Mouse (Mus musculus) limb, embryonic 15.5 days (tissue): ENCODE results near the gene Snx33. TPM values are rescaled to one million over a fixed set of nuclear protein-coding genes. Genes with fewer than 3 reads are reported as not detected.

ENCODE experiments used
- ATAC-seq: fragments of 200-750 bp; cut with Nextera tagmentation; 2 replicates; pipeline ENCODE4 v1.8.0; 2017; ENCODE audit warnings: low read depth, moderate TSS enrichment; ENCODE audit not compliant: insufficient number of reproducible peaks, low FRiP score, low TSS enrichment
- H3K27ac ChIP-seq: fragments of 300-500 bp; sonication (generic); 2 replicates; pipeline ENCODE4 v1.5.1; 2015; ENCODE audit warnings: moderate library complexity, mild to moderate bottlenecking, inconsistent platforms
- H3K27me3 ChIP-seq: fragments of 300-500 bp; sonication (generic); 2 replicates; pipeline ENCODE4 v1.6.1; 2015; ENCODE audit warnings: inconsistent platforms
- H3K36me3 ChIP-seq: fragments of 300-500 bp; sonication (generic); 2 replicates; pipeline ENCODE4 v1.6.1; 2015; ENCODE audit warnings: inconsistent platforms
- H3K4me1 ChIP-seq: fragments of 300-500 bp; sonication (generic); 2 replicates; pipeline ENCODE4 v1.6.1; 2015; ENCODE audit warnings: inconsistent platforms
- H3K4me2 ChIP-seq: fragments of 300-500 bp; sonication (generic); 2 replicates; pipeline ENCODE4 v1.6.1; 2015; ENCODE audit warnings: mild to moderate bottlenecking, inconsistent platforms
- H3K4me3 ChIP-seq: fragments of 300-500 bp; sonication (generic); 2 replicates; pipeline ENCODE4 v1.5.1; 2015; ENCODE audit warnings: mild to moderate bottlenecking, inconsistent platforms
- H3K9ac ChIP-seq: fragments of 300-500 bp; sonication (generic); 2 replicates; pipeline ENCODE4 v1.6.1; 2015; ENCODE audit warnings: inconsistent platforms
- H3K9me3 ChIP-seq: fragments of 300-500 bp; sonication (generic); 2 replicates; pipeline ENCODE4 v1.6.1; 2016; ENCODE audit warnings: inconsistent platforms
- WGBS: fragments of 180-500 bp; shearing (Covaris S2); methylation state at CpG from one replicate; pipeline ENCODE4 v1.1.7; 2015; 5-methylcytosine and 5-hydroxymethylcytosine counted together
- polyA plus RNA-seq: library from polyadenylated mRNA; unstranded; fragments of >200 nt; fragmentation: Nextera tagmentation; extraction: Ambion mirVana; gene quantifications from 2 replicates; pipeline ENCODE4 v1.2.1, GENCODE M21; 2015

The Snx33 gene
- polyA plus RNA-seq, 1 experiment from 2014 or later, result 10.9 TPM

GRCm38 (mm10) chr9:56900571-56900970 is 27.6 kb downstream of the Snx33 start:
- peaks cover 24% of the 10 kb centered on the region for H3K4me1 ChIP-seq
- H3K9ac ChIP-seq, result no peak overlapping the region
- no peaks in the 10 kb centered on the region for H3K9me3 ChIP-seq
- no peak overlapping the region for H3K4me3 ChIP-seq
- H3K27ac ChIP-seq, result peak overlapping the region; percentile 71
- no peaks in the 10 kb centered on the region for H3K27me3 ChIP-seq
- no peak overlapping the region for H3K4me2 ChIP-seq
- peaks cover 35% of the 10 kb centered on the region for H3K36me3 ChIP-seq
- 27% methylated on average over 9 of the region's 9 CpGs for WGBS
- no peak for ATAC-seq

GRCm38 (mm10) chr9:56900060-56900459 is 28.1 kb downstream of the Snx33 start:
- Histone ChIP-seq H3K4me2 (no peak overlapping the region), H3K4me1 (peaks cover 24% of the 10 kb centered on the region), H3K9ac (no peak overlapping the region), H3K9me3 (no peaks in the 10 kb centered on the region), H3K27me3 (no peaks in the 10 kb centered on the region), H3K36me3 (peaks cover 35% of the 10 kb centered on the region), H3K4me3 (no peak overlapping the region), H3K27ac (0 out of 2 replicates have a peak overlapping the region, but pooled peaks have one; percentile 71)
- ATAC-seq, result no peak

- Histone ChIP-seq H3K9me3 (no peaks in the 10 kb centered on the region), H3K4me3 (no peak overlapping the region), H3K9ac (no peak overlapping the region), H3K4me2 (no peak overlapping the region), H3K4me1 (peaks cover 24% of the 10 kb centered on the region), H3K36me3 (peaks cover 41% of the 10 kb centered on the region), H3K27ac (no peak overlapping the region), H3K27me3 (no peaks in the 10 kb centered on the region)
- no peak for ATAC-seq
- WGBS, result 63% methylated on average over 11 of the region's 11 CpGs
Observed at GRCm38 (mm10) chr9:56899409-56899808, 28.8 kb downstream of the Snx33 start.

DNA sequence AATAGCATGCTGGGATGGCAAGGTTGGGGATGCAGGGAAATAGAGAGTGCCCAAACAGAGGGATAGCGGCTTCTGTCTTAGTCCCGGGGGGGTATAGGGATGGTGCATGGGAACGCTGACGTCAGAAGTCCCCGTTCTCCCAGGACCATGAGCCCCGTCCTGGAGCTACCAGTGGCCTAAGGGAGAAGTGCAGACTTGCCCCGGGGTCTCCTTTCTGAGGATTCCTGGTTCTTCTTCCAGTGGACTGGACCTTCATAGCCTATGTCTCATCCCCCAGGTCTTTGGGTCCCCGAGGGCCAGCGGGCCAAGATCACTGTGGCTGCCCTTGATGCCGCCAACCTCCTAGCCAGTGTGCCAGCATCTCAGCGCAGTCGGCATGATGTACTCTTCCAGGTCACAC is 31.4 kb downstream of the Snx33 start:
- H3K9me3 ChIP-seq, result no peaks in the 10 kb centered on the region
- 91% methylated on average over 12 of the region's 12 CpGs for WGBS
- ATAC-seq, result no peak
- no peak overlapping the region for H3K4me2 ChIP-seq
- H3K36me3 ChIP-seq, result peaks cover 66% of the 10 kb centered on the region
- no peak overlapping the region for H3K27ac ChIP-seq
- no peak overlapping the region for H3K9ac ChIP-seq
- no peak overlapping the region for H3K4me3 ChIP-seq
- H3K4me1 ChIP-seq, result peaks cover 35% of the 10 kb centered on the region
- no peaks in the 10 kb centered on the region for H3K27me3 ChIP-seq

GRCm38 (mm10) chr9:56894006-56894405 is 34.2 kb downstream of the Snx33 start:
- 25% methylated on average over 3 of the region's 3 CpGs for WGBS
- Histone ChIP-seq H3K9me3 (no peaks in the 10 kb centered on the region), H3K27ac (no peak overlapping the region), H3K4me1 (peaks cover 20% of the 10 kb centered on the region), H3K9ac (no peak overlapping the region), H3K4me3 (no peak overlapping the region), H3K4me2 (no peak overlapping the region), H3K27me3 (no peaks in the 10 kb centered on the region; the same call in 1 of the 2 replicates), H3K36me3 (peaks cover 85% of the 10 kb centered on the region)
- no peak for ATAC-seq

DNA sequence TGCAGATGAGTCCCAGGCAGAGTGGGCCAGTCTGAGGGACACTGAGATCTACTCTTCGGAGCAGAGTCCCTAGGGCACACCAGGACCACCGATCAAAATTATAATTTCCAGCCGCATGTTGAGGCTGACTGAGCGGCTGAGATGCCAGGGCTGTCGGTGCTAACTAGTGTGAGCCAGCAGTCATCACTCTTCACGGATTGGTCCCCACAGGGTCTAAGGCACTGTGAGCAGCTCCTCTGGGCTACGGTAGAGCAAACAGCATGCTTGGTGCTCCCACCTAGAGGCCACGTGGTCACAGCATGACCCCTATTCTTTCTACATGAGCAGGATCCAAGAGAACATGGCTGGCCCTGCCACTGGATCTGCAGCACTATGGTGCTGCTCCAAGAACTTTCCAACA is 34.9 kb downstream of the Snx33 start:
- WGBS, result 71% methylated on average over 8 of the region's 8 CpGs
- Histone ChIP-seq H3K36me3 (peaks cover 85% of the 10 kb centered on the region), H3K27ac (no peak overlapping the region), H3K4me1 (peaks cover 19% of the 10 kb centered on the region), H3K27me3 (no peaks in the 10 kb centered on the region; the same call in 1 of the 2 replicates), H3K4me2 (no peak overlapping the region), H3K4me3 (no peak overlapping the region), H3K9ac (no peak overlapping the region), H3K9me3 (no peaks in the 10 kb centered on the region)
- ATAC-seq, result no peak

DNA sequence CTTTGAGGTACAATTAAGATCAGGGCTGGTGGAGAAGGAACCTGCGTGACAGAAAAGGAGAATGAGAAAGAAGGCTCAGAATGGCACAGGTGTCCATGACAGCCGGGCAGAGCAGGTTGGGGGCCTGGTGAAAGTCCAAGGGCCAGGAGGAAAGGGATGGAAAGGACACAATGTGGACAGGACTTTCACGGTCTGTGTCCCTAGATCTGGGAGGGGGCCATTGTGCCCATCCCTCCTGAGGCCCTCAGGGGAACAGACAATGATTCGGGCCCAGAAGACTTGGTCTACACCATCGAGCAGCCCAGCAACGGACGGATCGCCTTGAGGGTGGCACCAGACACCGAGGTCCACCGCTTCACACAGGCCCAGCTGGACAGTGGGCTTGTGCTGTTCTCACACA is 36.1 kb downstream of the Snx33 start:
- H3K9me3 ChIP-seq, result no peaks in the 10 kb centered on the region
- WGBS, result 88% methylated on average over 10 of the region's 10 CpGs
- no peak overlapping the region for H3K9ac ChIP-seq
- H3K4me2 ChIP-seq, result no peak overlapping the region
- no peak overlapping the region for H3K4me3 ChIP-seq
- peak overlapping the region; percentile 13; the same call in 1 of the 2 replicates for H3K27ac ChIP-seq
- H3K4me1 ChIP-seq, result peaks cover 19% of the 10 kb centered on the region
- no peak for ATAC-seq
- peaks cover 85% of the 10 kb centered on the region for H3K36me3 ChIP-seq
- H3K27me3 ChIP-seq, result no peaks in the 10 kb centered on the region; the same call in 1 of the 2 replicates

DNA sequence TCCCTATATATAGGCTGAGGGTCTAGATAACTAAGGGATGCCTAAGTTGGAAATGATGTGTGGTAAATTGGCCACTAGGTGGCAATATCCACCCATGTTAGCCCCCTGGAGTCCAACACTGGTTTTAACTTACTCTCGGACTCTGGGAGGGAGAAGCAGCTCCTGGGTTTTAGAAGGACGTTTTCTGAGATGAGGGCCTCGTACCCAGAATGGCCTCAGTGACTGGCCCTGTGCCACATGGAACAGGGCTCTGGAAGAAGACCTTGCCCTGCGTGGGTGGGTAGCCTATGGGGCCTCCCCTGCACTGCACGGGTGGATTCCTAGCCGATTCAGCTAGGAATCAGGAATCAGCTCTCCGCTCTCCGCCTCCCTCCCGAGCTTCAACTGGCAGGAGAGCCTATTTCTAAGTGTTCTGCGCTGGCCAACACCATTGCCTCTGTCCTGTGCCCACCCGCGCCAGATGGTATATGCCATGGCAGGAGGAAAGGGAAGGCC is 36.6 kb downstream of the Snx33 start:
- H3K36me3 ChIP-seq, result peaks cover 85% of the 10 kb centered on the region
- no peaks in the 10 kb centered on the region; the same call in 1 of the 2 replicates for H3K27me3 ChIP-seq
- 0 out of 2 replicates have a peak, but pooled peaks have one; percentile 18 for ATAC-seq
- WGBS, result 33% methylated on average over 12 of the region's 12 CpGs
- H3K9ac ChIP-seq, result no peak overlapping the region
- no peak overlapping the region for H3K4me2 ChIP-seq
- H3K4me3 ChIP-seq, result peak overlapping the region; percentile 5; the same call in 1 of the 2 replicates
- peak overlapping the region; percentile 13; the same call in 1 of the 2 replicates for H3K27ac ChIP-seq
- H3K4me1 ChIP-seq, result peaks cover 19% of the 10 kb centered on the region
- no peaks in the 10 kb centered on the region for H3K9me3 ChIP-seq

DNA sequence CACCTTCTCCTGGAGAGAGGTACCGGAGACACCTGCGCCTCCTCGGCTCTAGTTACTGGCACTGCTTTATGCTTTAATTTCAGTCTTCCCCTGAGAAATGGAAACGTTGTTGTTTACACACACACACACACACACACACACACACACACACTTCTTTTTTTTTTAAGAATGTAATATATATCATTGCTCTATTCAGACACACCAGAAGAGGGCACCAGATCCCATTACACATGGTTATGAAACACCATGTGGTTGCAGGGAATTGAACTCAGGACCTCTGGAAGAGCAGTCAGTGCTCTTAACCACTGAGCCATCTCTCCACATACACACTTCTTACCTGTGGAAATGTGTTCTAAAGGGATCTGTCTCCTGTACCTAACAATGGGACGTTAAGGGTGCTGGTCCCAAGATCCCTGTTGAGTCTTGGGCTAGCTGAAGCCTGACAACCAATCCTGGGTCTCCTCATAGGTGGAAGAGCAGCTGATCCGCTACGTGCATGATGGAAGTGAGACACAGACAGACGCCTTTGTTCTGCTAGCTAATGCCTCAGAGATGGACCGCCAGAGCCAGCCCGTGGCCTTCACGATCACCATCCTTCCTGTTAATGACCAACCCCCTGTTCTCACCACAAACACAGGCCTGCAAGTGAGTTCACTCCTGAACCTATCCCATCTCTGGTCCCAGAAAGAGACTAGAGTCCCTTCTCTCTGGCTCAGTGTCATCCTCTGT is 37.5 kb downstream of the Snx33 start:
- Histone ChIP-seq H3K27ac (no peak overlapping the region), H3K9me3 (no peaks in the 10 kb centered on the region), H3K27me3 (no peaks in the 10 kb centered on the region; the same call in 1 of the 2 replicates), H3K9ac (no peak overlapping the region), H3K36me3 (peaks cover 89% of the 10 kb centered on the region), H3K4me2 (no peak overlapping the region), H3K4me3 (no peak overlapping the region), H3K4me1 (peaks cover 19% of the 10 kb centered on the region)
- WGBS, result 70% methylated on average over 11 of the region's 11 CpGs
- ATAC-seq, result no peak

DNA sequence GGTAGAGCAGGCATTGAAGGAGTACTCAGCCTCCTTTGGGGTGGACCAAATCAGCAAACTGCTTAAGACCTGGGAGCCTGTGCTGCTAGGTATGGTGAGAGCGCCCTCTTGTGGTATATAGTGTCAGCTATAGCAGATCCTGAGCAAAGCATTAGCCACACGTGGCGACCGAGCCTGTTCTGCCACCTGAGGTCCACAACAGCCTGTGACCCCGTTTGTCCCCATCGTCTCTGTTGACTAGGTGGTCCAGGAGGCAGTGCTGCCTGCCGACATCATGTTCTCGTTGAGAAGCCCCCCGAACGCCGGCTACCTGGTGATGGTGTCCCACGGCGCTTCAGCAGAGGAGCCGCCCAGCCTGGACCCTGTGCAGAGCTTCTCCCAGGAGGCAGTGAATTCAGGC is 38.4 kb downstream of the Snx33 start:
- H3K9me3 ChIP-seq, result no peaks in the 10 kb centered on the region
- no peak overlapping the region for H3K4me2 ChIP-seq
- H3K27ac ChIP-seq, result no peak overlapping the region
- H3K4me1 ChIP-seq, result peaks cover 19% of the 10 kb centered on the region
- peaks cover 95% of the 10 kb centered on the region for H3K36me3 ChIP-seq
- no peak overlapping the region for H3K4me3 ChIP-seq
- no peak for ATAC-seq
- WGBS, result 15% methylated on average over 14 of the region's 14 CpGs
- no peaks in the 10 kb centered on the region; the same call in 1 of the 2 replicates for H3K27me3 ChIP-seq
- H3K9ac ChIP-seq, result no peak overlapping the region

GRCm38 (mm10) chr9:56887581-56887980 is 40.6 kb downstream of the Snx33 start:
- Histone ChIP-seq H3K4me1 (peaks cover 25% of the 10 kb centered on the region), H3K36me3 (peaks cover 87% of the 10 kb centered on the region), H3K4me2 (no peak overlapping the region), H3K27me3 (no peaks in the 10 kb centered on the region; the same call in 1 of the 2 replicates), H3K9me3 (no peaks in the 10 kb centered on the region), H3K4me3 (no peak overlapping the region), H3K9ac (no peak overlapping the region), H3K27ac (no peak overlapping the region)
- no peak for ATAC-seq
- 94% methylated on average over 16 of the region's 16 CpGs for WGBS

DNA sequence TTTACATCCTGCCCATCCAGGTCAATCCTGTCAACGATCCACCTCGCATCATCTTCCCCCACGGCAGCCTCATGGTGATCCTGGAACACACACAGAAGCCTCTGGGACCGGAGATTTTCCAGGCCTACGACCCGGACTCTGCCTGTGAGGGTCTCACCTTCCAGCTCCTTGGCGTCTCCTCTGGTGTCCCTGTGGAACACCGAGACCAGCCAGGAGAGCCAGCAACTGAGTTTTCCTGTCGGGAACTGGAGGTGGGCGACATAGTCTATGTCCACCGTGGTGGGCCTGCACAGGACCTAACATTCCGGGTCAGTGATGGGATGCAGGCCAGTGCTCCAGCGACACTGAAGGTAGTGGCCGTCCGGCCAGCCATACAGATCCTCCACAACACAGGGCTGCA is 41.6 kb downstream of the Snx33 start:
- Histone ChIP-seq H3K27ac (no peak overlapping the region), H3K4me1 (peaks cover 27% of the 10 kb centered on the region), H3K9ac (no peak overlapping the region), H3K4me3 (no peak overlapping the region), H3K27me3 (no peaks in the 10 kb centered on the region; the same call in 1 of the 2 replicates), H3K36me3 (peaks cover 78% of the 10 kb centered on the region), H3K4me2 (no peak overlapping the region), H3K9me3 (no peaks in the 10 kb centered on the region)
- ATAC-seq, result no peak
- 89% methylated on average over 15 of the region's 15 CpGs for WGBS
